Mouse (Mus musculus) adrenal gland, adult 8-10 months (tissue): Measurements from ENCODE around the gene Rasa3. TPM values are rescaled to one million over a fixed set of nuclear protein-coding genes. Genes with fewer than 3 reads are reported as not detected.

Experiments used
- DNase-seq: peaks from one replicate; pipeline ENCODE4 v3.0.0; 2022
- total RNA-seq, 4 experiments: library from RNA; stranded (reverse); gene quantifications; 2 replicates each; pipeline ENCODE4 v1.2.4; 2022

Gene Rasa3
- total RNA-seq, 4 experiments from 2014 or later: 27.8 to 46.6 (median 33.1) TPM

- DNase-seq: peak; percentile 39
Measured at GRCm38 (mm10) chr8:13548831-13549230, 128.6 kb downstream of the Rasa3 start.

DNA sequence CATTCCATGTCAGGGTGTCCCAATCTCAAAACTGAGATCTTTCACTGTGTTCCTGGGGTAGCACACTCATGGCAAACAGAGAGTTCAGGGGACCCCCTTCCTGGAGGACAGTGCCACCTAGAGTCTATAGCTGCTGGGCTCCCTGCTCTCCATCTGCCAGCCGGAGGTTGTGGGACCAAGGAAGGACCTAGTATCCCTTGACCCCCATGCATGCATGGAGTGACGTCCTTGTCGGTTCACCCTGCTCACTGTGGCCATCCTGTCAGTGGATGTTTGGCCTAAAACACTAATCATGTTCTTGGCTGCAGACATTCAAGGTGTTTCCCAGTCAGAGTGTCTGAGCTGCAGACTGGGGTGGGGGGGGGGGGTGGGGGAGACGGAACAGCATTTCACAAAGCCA lies 129.2 kb downstream of the Rasa3 start:
- peak; percentile 45 for DNase-seq

DNA sequence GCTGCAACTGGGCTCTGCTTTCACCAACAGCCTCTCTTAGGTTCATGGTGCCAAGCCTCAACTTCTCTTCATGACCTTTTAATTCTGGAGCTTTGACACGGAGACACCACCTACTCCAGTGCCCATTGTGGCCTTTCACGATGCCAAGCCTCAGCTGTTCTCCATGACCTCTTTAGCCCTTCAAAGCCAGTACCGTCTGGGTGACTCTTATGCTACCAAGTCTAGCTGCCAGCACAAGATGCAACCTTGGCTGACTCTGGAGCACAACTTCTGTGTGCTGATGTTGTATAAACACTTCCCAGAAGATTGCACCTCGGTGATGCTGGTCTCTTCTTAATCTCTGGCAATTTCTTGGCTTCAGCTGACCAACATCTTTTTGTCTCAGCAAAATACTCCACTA lies 131.0 kb downstream of the Rasa3 start:
- peak; percentile 70 for DNase-seq

- no peak for DNase-seq
Measured at GRCm38 (mm10) chr8:13541526-13541925, 135.9 kb downstream of the Rasa3 start.

DNA sequence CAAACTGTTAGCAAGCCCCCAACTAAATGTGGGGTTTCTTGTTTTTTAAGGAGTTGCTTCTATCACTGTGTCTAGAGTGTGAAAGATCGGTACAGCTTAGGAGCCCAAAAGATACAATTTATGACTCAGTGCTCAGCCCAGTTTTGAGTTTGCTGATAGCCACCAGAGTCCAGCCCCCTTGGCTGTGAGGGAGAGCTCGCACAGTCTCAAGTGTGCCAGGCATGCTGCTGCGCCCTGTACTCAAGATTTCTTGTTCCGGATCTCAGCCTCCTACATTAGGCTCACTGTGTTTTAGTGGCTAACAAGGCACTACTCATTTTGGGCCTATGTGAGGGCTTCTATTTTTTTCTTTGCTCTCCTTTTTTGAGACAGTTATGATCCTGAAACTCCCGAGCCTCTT lies 137.3 kb downstream of the Rasa3 start:
- DNase-seq: no peak

DNA sequence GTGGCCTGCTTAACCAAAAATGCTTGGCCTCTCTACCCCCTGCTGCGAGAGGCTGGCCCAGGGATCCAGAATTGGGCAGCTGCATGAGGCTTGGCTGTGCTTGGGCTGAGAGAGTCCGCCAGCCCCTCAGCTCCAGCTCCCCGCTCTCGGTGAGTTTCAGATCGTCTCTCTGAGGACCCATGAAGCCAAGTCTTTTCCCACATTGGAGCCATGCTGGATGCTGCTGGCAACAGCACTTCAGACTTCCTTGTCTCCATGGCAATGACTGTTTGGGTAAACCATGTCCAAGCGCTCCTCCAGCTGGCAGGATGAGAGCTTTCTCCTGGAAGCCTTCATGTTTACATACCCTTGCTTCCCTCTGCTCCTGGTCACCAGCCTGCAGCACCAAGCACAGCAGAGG lies 138.6 kb downstream of the Rasa3 start:
- DNase-seq: peak; percentile 38

DNA sequence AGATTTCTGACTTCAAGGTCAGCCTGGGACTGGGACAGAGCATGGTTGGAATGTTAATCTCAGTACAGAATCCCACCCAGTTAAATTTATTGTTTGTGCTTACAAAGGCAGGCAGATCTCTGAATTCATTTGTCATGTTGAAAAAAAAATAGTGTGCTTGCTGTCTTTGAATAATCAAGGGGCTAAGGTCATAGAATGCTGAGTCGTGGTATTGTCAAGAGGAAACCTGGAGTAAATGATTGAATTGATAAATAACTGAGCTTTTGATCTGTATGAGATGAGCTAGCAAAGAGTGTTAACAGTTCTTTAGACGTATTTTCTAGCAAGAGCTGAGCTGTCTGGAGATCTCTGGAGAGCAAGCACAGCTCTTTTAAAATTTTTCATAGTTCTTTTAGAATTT lies 140.3 kb downstream of the Rasa3 start:
- no peak for DNase-seq

DNA sequence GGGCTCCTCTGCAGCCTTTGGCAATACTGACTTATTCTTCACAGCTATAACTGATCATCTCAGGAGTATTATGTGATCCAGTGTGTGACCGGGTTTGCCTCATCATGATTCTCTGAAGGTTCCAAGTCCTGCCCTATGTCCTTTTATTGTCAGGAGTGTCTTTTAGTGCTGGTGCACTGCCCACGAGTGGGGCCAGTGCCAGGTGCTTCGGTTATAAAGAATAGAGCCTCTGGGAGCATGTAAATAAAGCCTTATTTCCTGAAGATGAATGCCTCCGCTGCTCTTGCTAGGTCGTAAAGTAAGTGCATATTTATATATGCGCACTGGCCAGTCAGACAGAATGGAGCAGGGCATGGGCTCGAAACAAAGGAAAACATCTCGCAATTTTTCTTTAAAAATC lies 144.3 kb downstream of the Rasa3 start:
- DNase-seq: no peak

DNA sequence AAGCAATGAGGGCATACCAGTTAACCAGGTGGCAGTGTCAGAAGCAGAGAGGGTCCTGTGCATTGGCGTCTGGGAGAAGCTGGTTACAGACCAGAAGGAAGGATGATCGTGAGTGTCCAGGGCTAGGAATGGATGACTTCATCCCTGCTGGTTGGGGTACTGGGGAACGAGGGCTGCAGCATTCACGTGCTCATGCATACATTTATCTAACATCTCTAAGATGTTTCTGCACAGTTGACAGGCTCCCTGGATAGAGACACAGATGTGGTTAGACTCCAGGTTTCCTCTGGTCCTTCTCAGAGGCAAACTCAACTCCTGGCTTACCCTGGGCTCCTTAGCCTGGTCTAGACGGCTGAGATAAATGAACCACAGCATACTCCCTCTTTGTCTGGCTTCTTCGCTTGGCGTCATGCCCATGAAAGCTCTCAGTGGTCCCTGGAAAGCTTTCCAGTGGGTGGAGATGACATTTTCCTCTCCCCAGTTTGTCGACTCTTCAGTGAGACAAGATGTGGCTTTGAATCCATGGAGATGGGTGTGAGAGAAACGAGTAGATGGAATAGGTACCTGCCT lies 145.7 kb downstream of the Rasa3 start:
- DNase-seq: no peak

DNA sequence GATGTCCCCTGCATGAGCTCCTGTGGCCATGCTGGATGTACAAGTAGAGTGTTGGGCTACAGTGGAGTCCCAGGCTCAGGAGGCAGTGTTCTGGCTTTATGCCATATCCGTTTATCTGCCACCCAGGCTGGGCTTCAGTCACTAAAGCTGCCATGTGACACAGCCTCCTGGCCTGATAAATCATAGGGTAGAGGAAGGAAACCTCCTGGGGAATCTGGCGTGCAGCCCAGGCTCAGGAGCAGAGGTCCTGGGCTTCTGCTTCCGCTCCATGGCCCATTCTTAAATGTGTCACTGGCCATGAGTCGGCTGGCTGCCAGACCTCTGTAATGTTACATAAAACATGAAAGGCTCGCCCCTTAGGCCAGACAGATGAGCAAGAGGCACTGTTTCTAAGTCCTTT lies 146.5 kb downstream of the Rasa3 start:
- DNase-seq: peak; percentile 95

DNA sequence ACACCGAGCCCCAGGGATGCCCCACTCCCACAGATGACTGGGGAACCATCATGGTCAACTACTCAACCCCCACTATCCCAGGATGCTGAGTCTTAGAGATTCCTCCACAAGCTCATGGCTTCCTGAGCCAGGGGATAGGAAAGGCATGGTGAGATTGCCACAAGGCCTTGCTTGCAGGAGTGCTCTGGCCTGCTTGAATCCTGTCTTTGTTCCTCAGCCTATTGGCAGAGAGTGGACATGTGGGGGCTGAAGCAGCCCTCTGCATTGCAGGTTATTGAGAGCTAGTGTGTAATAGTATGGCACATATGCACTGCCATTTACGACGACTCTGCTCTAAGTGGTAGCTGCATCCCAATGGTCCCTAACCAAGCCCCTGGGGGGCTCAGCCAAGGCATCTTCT lies 147.0 kb downstream of the Rasa3 start:
- no peak for DNase-seq

GRCm38 (mm10) chr8:13529891-13530316 lies 147.5 kb downstream of the Rasa3 start:
- DNase-seq: peak; percentile 77

DNA sequence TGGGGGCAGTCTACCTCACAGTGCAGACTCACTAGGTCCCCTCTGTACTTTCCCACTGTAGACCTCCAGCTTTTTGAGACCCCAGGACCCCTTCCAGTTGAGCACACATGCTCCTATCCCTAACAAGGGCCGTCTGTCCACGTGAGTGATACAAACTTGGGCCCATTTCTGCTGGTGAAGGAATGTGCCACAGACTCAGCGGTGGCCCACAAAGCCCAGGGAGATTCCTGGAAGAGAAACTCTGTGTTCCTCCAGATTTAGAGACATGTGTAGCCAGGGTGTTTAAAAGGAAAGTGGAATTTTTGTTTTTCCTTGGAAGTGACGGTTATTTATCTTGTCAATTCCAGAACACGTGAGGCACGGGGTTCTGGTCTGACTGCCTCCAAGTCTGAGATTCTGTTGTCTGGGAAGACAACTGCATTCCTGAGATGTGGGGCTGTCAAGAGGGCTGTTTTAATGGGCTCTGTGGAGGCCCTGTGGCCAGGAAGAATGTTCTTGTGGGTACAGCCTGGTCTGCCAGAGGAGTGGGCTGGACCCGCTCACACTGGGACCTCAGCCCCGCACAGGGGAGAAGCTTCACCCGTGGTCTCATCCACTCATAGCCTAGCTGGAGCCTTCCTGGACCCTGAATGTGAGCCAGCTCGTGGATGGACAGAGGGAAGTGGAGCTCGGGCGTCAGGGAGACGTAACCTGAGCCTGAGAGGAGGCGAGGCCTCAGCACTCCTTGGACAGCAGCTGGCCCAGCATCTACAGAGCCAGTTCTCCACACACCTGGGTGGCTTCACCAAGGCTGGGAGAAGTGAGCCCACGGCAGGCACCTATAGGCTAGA lies 148.2 kb downstream of the Rasa3 start:
- DNase-seq: no peak

GRCm38 (mm10) chr8:13521392-13521791 lies 156.0 kb downstream of the Rasa3 start:
- DNase-seq: no peak

- DNase-seq: no peak
Measured at GRCm38 (mm10) chr8:13520349-13520748, 157.1 kb downstream of the Rasa3 start.

GRCm38 (mm10) chr8:13519503-13519902 lies 157.9 kb downstream of the Rasa3 start:
- no peak for DNase-seq

DNA sequence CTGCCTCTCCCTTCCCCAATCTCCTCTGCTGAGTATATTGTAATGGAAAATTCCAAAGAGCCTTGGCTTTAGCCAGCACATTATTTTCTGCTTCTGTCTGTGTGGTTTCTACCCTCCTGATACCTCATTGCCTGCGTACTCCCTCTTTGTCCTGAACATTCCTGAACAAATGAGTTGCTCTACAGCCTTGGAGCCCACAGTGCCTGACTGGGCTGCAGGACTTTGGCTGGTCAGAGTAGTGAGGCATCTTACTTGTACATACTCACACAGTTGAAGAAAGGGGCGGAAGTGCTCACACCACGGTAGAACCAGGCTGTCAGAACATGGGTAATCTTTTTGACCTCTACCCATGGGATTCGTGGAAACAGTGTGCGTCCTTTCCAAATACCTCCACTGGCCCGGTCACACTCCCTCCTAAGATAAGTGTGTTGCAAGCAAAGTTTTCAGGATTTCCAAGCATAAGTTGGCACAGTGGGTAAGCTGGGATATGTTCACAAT lies 160.1 kb downstream of the Rasa3 start:
- peak; percentile 44 for DNase-seq

Other genes with a start within 250 kb of the Rasa3 start
- gene Tmem255b, start 242.4 kb downstream of the Rasa3 start, total RNA-seq: 1 to 10 TPM in 2 of 4 experiments, under 1 TPM in 2; 0.77 to 1.7 (median 1.1) TPM
- gene Gas6, start 183.1 kb downstream of the Rasa3 start, total RNA-seq: 1,000 to 10,000 TPM in 1 of 4 experiments, 100 to 1,000 TPM in 3; 130 to 1,084 (median 297) TPM
- not detected for gene 1700029H14Rik, start 115.1 kb downstream of the Rasa3 start, total RNA-seq
- gene Cfap97d2, start 28.3 kb upstream of the Rasa3 start, total RNA-seq: under 1 TPM in 3 of 4 experiments, not detected in 1; 0.37 to 0.67 (median 0.45) TPM
- gene Cdc16, start 80.1 kb upstream of the Rasa3 start, total RNA-seq: 10 to 100 TPM; 57.9 to 64.6 (median 61.9) TPM
- 10 to 100 TPM; 24.9 to 36.0 (median 32.3) TPM for gene Upf3a, start 108.0 kb upstream of the Rasa3 start, total RNA-seq
- not detected for gene AF366264, start 160.8 kb upstream of the Rasa3 start, total RNA-seq
- 10 to 100 TPM; 23.3 to 30.3 (median 29.1) TPM for gene Champ1, start 192.0 kb upstream of the Rasa3 start, total RNA-seq
- 10 to 100 TPM; 15.6 to 19.5 (median 18.3) TPM for gene Coprs, start 212.7 kb upstream of the Rasa3 start, total RNA-seq